Mouse (Mus musculus) embryonic facial prominence, embryonic 10.5 days (tissue): ENCODE results near the gene Gde1. TPM values are rescaled to one million over a fixed set of nuclear protein-coding genes. Genes with fewer than 3 reads are reported as not detected.

ENCODE experiments used
- DNase-seq: peaks from one replicate; pipeline ENCODE4 v3.0.0-alpha.2; 2017; ENCODE audit warnings: low spot score
- H3K27ac ChIP-seq: fragments of 300-500 bp; sonication (generic); replicated peaks from 2 replicates; pipeline ENCODE4 v1.5.1; 2016; ENCODE audit warnings: mild to moderate bottlenecking
- H3K27me3 ChIP-seq: fragments of 300-500 bp; sonication (generic); replicated peaks from 2 replicates; pipeline ENCODE4 v1.6.1; 2016; ENCODE audit warnings: low read depth, mild to moderate bottlenecking; ENCODE audit not compliant: poor library complexity, severe bottlenecking
- H3K36me3 ChIP-seq: fragments of 300-500 bp; sonication (generic); replicated peaks from 2 replicates; pipeline ENCODE4 v1.6.1; 2016; ENCODE audit warnings: mild to moderate bottlenecking, moderate library complexity
- H3K4me1 ChIP-seq: fragments of 300-500 bp; sonication (generic); 2 replicates; pipeline ENCODE4 v1.6.1; 2016
- H3K4me3 ChIP-seq: fragments of 300-500 bp; sonication (generic); 2 replicates; pipeline ENCODE4 v1.5.1; 2016; ENCODE audit warnings: mild to moderate bottlenecking, moderate library complexity
- H3K9me3 ChIP-seq: fragments of 300-500 bp; sonication (generic); 2 replicates; pipeline ENCODE4 v1.6.1; 2016; ENCODE audit warnings: mild to moderate bottlenecking
- WGBS: fragments of 180-500 bp; shearing (Covaris S2); methylation state at CpG from one replicate; pipeline ENCODE4 v1.1.7; 2016; 5-methylcytosine and 5-hydroxymethylcytosine counted together
- polyA plus RNA-seq: library from polyadenylated mRNA; unstranded; fragments of >200 nt; fragmentation: Nextera tagmentation; extraction: Ambion mirVana; gene quantifications from 2 replicates; pipeline ENCODE4 v1.2.1, GENCODE M21; 2016

Gene Gde1
- polyA plus RNA-seq, 1 experiment from 2014 or later = 68.7 TPM

DNA sequence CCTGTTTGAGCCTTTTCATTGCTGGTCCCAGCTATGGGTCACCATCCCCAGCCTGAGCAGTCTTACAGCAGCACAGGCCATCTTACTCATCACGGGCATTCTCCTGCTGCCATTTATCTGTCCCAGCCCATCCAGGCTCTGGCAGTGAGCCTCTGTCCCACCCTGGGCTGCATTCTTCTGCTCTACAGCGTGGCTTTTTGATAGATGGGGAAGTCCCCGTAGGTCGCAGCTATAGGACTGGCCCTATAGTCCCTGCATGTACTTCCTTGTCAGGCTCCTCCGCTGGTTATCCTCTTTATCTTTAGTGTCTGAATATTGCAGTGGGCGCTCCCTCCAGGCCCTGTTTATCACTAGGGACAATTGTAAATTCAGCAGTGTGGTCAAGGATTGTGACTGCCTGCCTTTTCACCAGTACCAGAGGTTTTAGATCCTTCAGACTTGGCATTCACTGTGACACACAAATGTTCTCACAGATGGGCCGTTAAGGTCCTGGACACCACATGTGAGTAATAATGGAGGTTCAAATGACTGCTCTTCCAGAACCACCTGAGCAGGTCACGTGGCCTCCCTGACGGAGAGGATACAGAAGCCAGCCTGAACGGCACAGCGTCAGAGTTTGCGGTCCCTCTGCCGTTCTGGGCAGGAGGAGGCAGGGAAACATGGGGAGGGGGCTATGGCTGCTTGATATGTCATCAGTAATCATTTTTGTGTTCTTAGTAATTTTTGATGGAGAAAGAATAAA lies 23.4 kb upstream of the Gde1 start:
- Histone ChIP-seq H3K27me3 (no peaks in the 10 kb centered on the region), H3K9me3 (no peaks in the 10 kb centered on the region), H3K4me1 (no peaks in the 10 kb centered on the region), H3K27ac (no peak overlapping the region), H3K36me3 (peaks cover 95% of the 10 kb centered on the region), H3K4me3 (no peak overlapping the region)
- DNase-seq = no peak
- 92% methylated on average over 13 of the region's 13 CpGs for WGBS

DNA sequence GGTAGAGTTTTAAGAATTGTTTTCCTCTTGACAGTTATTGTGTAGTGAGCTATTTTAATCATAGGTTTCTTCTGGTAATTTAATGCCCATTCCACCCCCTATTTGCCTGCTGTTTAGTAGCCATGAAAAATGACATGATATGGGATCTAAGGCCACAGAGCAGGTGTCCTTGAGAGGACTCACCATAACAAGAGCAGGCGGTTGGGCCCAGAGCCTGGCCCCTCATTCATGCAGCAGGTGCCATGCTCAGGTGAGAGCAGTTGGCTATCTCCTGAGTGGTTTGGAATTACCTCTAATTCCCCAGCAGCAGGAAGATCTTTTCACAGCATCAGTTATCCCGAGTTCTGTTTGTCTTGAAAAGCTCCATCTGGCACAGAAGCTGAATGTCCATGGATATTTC lies 19.9 kb upstream of the Gde1 start:
- no peak for DNase-seq
- no peak overlapping the region for H3K4me3 ChIP-seq
- peaks cover 94% of the 10 kb centered on the region for H3K36me3 ChIP-seq
- H3K9me3 ChIP-seq = no peaks in the 10 kb centered on the region
- no peak overlapping the region for H3K27ac ChIP-seq
- 87% methylated on average over 2 of the region's 2 CpGs for WGBS
- H3K4me1 ChIP-seq = no peaks in the 10 kb centered on the region
- H3K27me3 ChIP-seq = no peaks in the 10 kb centered on the region

DNA sequence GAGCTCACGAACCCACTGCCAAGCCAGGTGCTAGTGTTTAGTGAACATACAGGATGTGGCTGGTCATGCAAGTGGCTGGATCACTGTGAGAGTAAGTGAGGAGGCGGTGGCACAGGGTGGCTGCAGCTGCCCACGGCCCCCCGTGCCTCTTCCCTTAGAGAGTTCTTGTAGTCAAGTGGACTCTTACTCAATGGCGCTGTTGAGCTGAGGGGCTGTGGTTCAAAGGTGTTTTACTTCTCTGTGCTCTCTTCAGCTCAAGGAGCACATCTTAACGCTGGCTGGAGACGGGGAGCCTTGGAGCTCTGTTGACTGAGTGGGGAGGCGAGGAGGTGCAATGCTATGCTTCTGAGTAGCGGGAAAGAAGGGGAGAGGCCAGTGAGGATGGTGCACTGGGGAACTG lies 18.3 kb upstream of the Gde1 start:
- no peak for DNase-seq
- no peak overlapping the region for H3K27ac ChIP-seq
- WGBS = 89% methylated on average over 9 of the region's 9 CpGs
- peaks cover 91% of the 10 kb centered on the region for H3K36me3 ChIP-seq
- no peaks in the 10 kb centered on the region for H3K27me3 ChIP-seq
- H3K4me1 ChIP-seq = no peaks in the 10 kb centered on the region
- no peaks in the 10 kb centered on the region for H3K9me3 ChIP-seq
- H3K4me3 ChIP-seq = no peak overlapping the region

DNA sequence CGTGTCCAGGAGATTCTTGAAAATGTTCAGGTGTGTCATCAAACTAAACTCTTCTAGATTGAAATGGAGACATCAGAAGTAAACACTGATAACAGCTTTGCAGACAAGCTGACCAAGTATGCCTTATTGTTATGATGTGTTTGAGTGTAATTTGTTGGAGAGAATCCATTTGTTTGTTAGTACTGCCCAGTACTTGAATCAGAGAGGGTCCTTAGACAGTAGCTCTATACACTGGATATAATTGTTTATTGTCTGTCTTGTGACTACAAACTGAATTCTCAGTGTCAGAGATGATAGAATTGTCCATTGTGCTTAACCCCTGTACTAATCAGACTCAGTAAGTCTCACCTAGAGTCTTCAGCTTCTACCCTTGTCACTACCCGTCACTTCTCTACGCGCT lies 12.5 kb upstream of the Gde1 start:
- H3K4me1 ChIP-seq = peaks cover 8% of the 10 kb centered on the region
- no peaks in the 10 kb centered on the region for H3K9me3 ChIP-seq
- H3K27ac ChIP-seq = no peak overlapping the region
- no peaks in the 10 kb centered on the region for H3K27me3 ChIP-seq
- WGBS = 94% methylated on average over 4 of the region's 4 CpGs
- DNase-seq = no peak
- H3K4me3 ChIP-seq = no peak overlapping the region
- peaks cover 80% of the 10 kb centered on the region for H3K36me3 ChIP-seq

DNA sequence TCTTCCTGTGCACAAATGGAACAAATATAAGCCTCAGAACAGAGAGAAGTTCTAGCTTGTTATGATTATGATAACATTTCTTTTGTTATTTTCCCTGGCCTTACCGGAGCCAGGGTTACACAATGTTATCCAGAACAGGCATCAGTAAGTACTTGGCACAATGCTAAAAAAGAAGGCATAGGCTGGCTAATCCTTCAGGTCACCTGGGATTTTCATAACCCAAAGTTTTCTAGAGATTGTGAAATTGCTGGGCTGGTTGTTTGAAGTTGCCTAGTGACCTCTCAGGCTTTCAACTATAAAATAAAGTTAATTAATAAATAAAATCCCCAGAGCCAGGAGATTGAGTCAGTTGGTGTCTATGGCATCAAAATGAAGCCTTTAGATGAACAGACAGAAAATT lies 9.3 kb upstream of the Gde1 start:
- Histone ChIP-seq H3K4me3 (no peak overlapping the region), H3K9me3 (no peaks in the 10 kb centered on the region), H3K27ac (no peak overlapping the region), H3K36me3 (peaks cover 49% of the 10 kb centered on the region), H3K27me3 (no peaks in the 10 kb centered on the region), H3K4me1 (peaks cover 11% of the 10 kb centered on the region)
- WGBS = 94% methylated on average over 1 of the region's 1 CpGs
- no peak for DNase-seq

DNA sequence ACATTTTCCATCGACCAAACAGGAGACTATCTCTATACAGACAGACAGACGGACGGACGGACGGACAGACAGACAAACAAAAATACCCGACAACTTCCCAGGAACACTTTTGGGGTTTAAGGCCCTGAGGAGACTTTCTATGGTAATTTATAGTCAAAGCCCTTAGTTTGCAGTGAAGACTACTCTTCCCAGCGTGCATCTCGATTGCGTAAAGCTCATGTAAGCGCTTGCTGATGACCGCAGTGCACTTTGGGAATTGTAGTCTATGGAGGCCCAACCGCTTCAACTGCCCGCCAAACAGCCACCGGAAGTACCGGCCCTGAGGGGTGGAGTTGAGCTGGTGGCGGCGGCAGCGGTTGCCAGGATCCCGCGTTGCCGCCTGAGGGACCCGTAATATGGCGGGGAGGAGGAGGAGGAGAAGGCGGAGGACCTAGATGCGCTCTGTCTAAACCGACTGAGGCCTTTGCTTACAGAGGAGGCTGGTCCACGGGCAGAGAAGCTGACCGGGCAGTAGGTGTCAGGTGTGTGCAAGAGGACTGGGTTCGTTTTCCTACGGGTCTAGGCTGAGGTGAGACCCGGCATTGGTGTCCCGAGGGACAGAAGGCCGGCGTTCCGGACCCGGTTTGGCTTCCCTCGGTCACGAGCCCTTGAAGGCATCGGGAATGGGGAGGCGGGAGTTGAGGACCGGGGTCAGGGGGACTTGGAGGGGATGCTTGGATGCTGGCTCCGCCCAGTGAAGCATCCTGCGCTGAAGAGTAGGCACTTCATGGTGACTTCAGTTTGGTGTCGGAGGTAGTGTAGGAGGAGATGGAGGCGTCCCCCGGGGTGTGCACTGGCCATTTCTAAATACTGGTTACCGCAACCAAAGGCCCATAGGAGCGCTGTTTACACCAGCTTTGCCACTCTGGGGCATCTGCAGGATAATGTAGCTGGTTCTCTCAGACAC lies 6.9 kb upstream of the Gde1 start, which contains the start of gene Ccp110:
Ccp110 (plus strand) TSS at position 325 of the 946 bp plus-strand sequence.
- no peaks in the 10 kb centered on the region for H3K9me3 ChIP-seq
- H3K27ac ChIP-seq = peak within 1 kb of the TSS; percentile 85
- H3K4me3 ChIP-seq = peak within 1 kb of the TSS; percentile 93
- no peaks in the 10 kb centered on the region for H3K27me3 ChIP-seq
- 1% methylated on average over 48 of the region's 48 CpGs for WGBS
- DNase-seq = peak; percentile 94
- H3K36me3 ChIP-seq = peaks cover 30% of the 10 kb centered on the region
- peaks cover 11% of the 10 kb centered on the region for H3K4me1 ChIP-seq

DNA sequence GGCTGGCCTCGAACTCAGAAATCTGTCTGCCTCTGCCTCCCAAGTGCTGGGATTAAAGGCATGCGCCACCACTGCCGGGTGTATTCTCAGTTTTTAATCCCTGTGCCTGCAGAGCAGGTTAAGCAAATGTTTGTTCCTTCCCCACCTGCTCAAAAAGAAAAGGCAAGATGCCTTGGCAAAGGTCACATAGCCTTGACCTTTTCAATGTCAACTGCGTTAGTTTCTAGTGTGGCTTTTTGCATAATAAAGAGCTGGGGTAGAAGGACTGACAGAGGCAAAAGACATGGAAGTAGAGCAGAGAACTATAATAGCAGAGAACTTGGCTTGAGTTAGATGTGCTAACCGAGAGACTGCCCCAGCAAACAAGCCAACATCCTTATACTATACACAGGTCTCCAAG lies 5.2 kb upstream of the Gde1 start:
- Histone ChIP-seq H3K27me3 (no peaks in the 10 kb centered on the region), H3K9me3 (no peaks in the 10 kb centered on the region), H3K4me3 (no peak overlapping the region), H3K36me3 (peaks cover 18% of the 10 kb centered on the region), H3K27ac (no peak overlapping the region), H3K4me1 (peaks cover 17% of the 10 kb centered on the region)
- DNase-seq = no peak
- 66% methylated on average over 5 of the region's 5 CpGs for WGBS

DNA sequence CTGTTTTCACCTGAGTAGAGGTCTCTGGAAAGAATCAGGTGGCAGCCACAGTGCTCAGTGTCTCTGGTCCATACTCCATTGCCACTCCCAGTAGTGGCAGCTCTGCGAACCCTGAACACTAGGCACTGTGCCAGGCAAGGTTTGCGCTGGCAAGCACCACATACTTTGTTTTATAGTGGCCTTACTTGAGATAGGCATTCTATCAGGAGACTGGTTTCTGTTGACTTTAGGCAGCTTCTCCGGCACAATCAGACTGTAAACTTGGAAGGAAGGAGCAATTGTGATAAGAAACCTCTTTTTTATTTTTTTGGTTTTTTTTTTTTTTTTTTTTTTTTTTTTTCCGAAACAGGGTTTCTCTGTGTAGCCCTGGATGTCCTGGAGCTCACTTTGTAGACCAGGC lies 2.4 kb upstream of the Gde1 start:
- WGBS = 94% methylated on average over 4 of the region's 4 CpGs
- H3K27me3 ChIP-seq = no peaks in the 10 kb centered on the region
- no peak overlapping the region for H3K27ac ChIP-seq
- H3K36me3 ChIP-seq = peaks cover 6% of the 10 kb centered on the region; the same call in 1 of the 2 replicates
- H3K4me1 ChIP-seq = peaks cover 30% of the 10 kb centered on the region
- no peak for DNase-seq
- no peaks in the 10 kb centered on the region for H3K9me3 ChIP-seq
- H3K4me3 ChIP-seq = no peak overlapping the region

DNA sequence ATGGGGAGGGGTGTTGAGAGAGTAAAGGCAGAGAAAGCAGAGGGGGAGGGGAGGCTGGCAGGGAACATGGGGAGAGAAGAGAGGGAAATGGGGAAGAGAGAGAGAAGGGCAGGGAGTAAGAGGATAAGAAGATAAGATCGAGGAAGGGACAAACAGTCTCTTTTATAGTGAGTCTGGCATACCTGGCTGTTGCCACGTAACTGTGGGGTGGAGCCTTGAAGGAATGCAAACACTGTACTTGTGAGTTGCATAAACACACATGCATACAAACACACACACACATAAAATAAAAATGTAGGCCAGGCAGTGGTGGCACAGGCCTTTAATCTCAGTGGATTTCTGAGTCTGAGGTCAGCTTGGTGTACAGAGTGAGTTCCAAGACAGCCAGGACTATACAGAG lies 1.6 kb upstream of the Gde1 start:
- H3K27ac ChIP-seq = no peak overlapping the region

DNA sequence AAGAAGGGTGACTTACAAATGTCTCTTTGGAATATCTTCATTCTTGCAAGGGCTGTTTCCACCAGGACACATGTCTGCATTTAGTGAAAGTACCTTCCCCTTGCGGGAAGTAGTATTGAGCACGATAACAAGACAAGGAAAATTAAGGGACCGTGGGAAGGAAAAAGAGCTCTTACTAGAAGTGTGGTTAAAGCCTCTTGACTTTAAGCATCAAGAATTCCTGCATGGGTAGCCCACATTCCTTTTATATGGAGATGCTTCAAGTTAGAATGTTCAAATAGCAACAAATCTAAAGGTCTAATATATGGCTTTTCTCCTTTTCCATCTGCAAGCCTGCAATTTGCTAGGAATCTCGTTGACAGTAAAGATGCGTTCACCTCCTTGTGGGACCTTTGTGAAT lies 910 bp upstream of the Gde1 start:
- 88% methylated on average over 5 of the region's 5 CpGs for WGBS
- H3K27me3 ChIP-seq = no peaks in the 10 kb centered on the region
- peaks cover 14% of the 10 kb centered on the region for H3K36me3 ChIP-seq
- H3K4me3 ChIP-seq = no peak overlapping the region
- no peaks in the 10 kb centered on the region for H3K9me3 ChIP-seq
- 0 out of 2 replicates have a peak overlapping the region, but pooled peaks have one; percentile 91 for H3K27ac ChIP-seq
- peaks cover 31% of the 10 kb centered on the region for H3K4me1 ChIP-seq
- no peak for DNase-seq

More for the DNA sequence above, 1.6 kb upstream of the Gde1 start:
- no peaks in the 10 kb centered on the region for H3K9me3 ChIP-seq
- H3K27me3 ChIP-seq = no peaks in the 10 kb centered on the region
- H3K4me1 ChIP-seq = peaks cover 30% of the 10 kb centered on the region
- 80% methylated on average over 2 of the region's 2 CpGs for WGBS
- peaks cover 7% of the 10 kb centered on the region; the same call in 1 of the 2 replicates for H3K36me3 ChIP-seq
- no peak for DNase-seq
- H3K4me3 ChIP-seq = no peak overlapping the region

DNA sequence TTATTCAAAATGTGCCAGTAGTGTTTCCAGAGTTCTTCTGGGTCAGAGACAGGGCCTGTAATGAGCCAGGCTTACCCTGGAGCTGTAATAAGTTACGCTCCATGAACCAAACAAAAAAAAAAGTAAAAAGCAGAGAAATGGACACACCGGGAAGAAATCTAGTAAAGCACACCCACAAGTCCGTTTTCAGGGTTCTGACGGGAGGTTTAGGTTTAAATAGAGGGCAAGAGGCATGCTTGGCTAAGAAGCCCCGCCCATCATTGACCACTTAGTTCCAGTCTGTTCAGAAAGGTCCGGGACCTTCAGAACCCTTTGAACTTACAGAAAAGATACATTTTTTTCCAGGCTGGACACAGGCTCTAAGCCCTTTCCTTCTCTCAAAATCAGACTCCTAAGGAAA lies 473 bp upstream of the Gde1 start:
- Histone ChIP-seq H3K36me3 (peaks cover 17% of the 10 kb centered on the region), H3K27ac (peak overlapping the region; percentile 91), H3K9me3 (no peaks in the 10 kb centered on the region), H3K27me3 (no peaks in the 10 kb centered on the region), H3K4me3 (peak overlapping the region; percentile 80), H3K4me1 (peaks cover 31% of the 10 kb centered on the region)
- no peak for DNase-seq
- 39% methylated on average over 6 of the region's 6 CpGs for WGBS

DNA sequence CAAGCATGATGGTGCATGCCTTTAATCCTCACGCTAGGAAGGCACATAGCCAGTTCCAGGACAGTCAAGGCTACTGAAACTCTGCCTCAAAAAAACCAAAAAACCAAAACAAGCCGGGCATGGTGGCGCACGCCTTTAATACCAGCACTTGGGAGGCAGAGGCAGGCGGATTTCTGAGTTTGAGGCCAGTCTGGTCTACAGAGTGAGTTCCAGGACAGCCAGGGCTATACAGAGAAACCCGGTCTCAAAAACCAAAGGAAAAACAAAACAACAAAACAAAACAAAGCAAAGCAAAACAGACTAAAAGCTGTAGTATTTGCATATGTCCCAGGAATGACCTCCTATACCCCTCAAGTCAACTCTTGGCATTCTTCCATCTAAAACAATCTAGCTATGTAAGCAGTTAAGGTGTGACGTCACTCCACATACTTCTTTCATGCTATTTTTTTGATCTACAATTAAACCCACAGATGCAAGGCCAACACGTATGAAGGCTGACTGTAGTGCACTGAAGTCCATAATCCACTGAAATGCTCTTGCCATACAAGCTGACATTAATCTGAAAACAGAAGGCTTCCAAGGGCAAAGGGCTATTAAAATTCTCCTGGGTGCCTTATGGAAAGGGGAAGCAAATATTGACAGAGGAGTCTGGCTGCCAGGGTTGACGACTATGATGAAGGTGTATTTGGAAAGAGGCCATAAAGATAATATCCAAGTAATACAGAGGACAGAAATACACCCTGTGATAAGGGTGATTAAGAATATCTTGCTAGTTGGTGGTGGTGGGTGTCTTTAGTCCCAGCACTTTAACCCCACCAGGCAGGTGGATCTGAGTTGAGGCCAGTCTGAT lies 1.4 kb downstream of the Gde1 start:
- peaks cover 23% of the 10 kb centered on the region for H3K36me3 ChIP-seq
- H3K27ac ChIP-seq = no peak overlapping the region
- peaks cover 31% of the 10 kb centered on the region for H3K4me1 ChIP-seq
- H3K4me3 ChIP-seq = peak overlapping the region; percentile 80
- 89% methylated on average over 9 of the region's 9 CpGs for WGBS
- no peaks in the 10 kb centered on the region for H3K9me3 ChIP-seq
- no peak for DNase-seq
- no peaks in the 10 kb centered on the region for H3K27me3 ChIP-seq
